Comparison of ENCODE assay signal across 29 mouse cellular contexts in the genomic region with DNA sequence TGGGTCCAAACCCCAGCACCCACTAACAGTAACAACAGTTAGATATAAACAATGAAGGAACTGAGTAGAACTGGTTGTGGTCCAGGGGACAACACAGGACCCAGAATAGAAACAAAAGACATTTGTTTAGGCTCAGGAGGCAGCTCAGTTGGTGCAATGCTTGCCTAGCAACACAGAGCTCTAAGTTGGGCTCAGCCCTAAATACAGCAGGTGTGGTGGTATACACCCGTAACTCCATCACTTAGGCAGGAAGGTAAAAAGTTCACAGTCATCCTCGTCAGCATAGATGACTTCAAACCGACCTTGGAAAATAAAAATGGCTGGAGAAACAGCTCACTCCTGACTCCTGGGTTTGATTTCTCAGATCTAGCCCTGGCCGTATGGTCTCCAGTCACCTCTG. TPM values are rescaled to one million over a fixed set of nuclear protein-coding genes. Genes with fewer than 3 reads are reported as not detected.
DNase-seq lines count a peak whose midpoint lies in the region.
"Had no signal": no experiment of that assay in that cellular context is flagged by ENCODE, and none has a peak within 500 bp of the region (broad histone marks: within the 10 kb centered on the region; RNA-seq: fewer than 3 reads in every experiment).

No protein-coding gene starts in this region.

- no peaks in the 10 kb centered on the region for H3K9me3 ChIP-seq in heart, embryonic 10.5 days
- H3K9me3 ChIP-seq: embryonic facial prominence, embryonic 13.5 days; embryonic facial prominence, embryonic 15.5 days; forebrain, embryonic 10.5 days; forebrain, embryonic 12.5 days; G1E had no signal

- no peak for DNase-seq in heart, embryonic 10.5 days (ENCODE audit: low spot score)
- no peak for DNase-seq in heart, postnatal 14 days
- DNase-seq in A20 (ENCODE audit: low read depth, low spot score) (peak; percentile 15), R1 (ENCODE audit: low read depth, low spot score) (peak; percentile 87)
- DNase-seq in embryo, embryonic 10 days (ENCODE audit: low spot score) = no peak
- DNase-seq in ovary, adult 18-20 months (ENCODE audit: low spot score) = no peak
- DNase-seq: adrenal gland, adult 8-10 months; adrenal gland, postnatal 14 days; adrenal gland, postnatal 36 days; cerebellum, adult 11-12 months; cerebellum, adult 2 months; cerebellum, adult 9-10 months; cerebellum, postnatal 10 days; cerebellum, postnatal 25 days; embryo, embryonic 11 days had no signal

- WGBS in heart, embryonic 10.5 days = 68% methylated on average over 4 of the region's 4 CpGs

- peaks cover 15% of the 10 kb centered on the region for H3K4me1 ChIP-seq in heart, embryonic 10.5 days

- H3K27me3 ChIP-seq in heart, embryonic 10.5 days (ENCODE audit: insufficient read depth, poor library complexity, severe bottlenecking) = peaks cover 8% of the 10 kb centered on the region; the same call in 1 of the 2 replicates
- H3K27me3 ChIP-seq: embryonic facial prominence, embryonic 13.5 days; embryonic facial prominence, embryonic 15.5 days; Patski had no signal

- no peaks in the 10 kb centered on the region for H3K36me3 ChIP-seq in heart, embryonic 10.5 days
- H3K36me3 ChIP-seq: embryonic facial prominence, embryonic 13.5 days; embryonic facial prominence, embryonic 15.5 days; forebrain, embryonic 10.5 days; forebrain, embryonic 12.5 days; G1E had no signal

- intact Hi-C loops in heart, postnatal 14 days (cut with DNase I) = no loop called here

- H3K27ac ChIP-seq in heart, embryonic 10.5 days = 0 out of 2 replicates have a peak overlapping the region, but pooled peaks have one; percentile 25
- H3K27ac ChIP-seq: embryonic facial prominence, embryonic 13.5 days; embryonic facial prominence, embryonic 15.5 days; forebrain, embryonic 10.5 days; forebrain, embryonic 12.5 days had no signal

- H3K4me3 ChIP-seq in heart, embryonic 10.5 days = no peak overlapping the region
- H3K4me3 ChIP-seq: embryonic facial prominence, embryonic 13.5 days; embryonic facial prominence, embryonic 15.5 days; erythroblast, embryonic 14.5 days; forebrain, embryonic 10.5 days; forebrain, embryonic 12.5 days had no signal

RNA-seq across cellular contexts. Expression of a gene that starts 55.8 kb away (rescaled TPM):
- not detected in 2 replicates for polyA plus RNA-seq in heart, embryonic 10.5 days (2016; fragmentation: Nextera tagmentation; extraction: Ambion mirVana)
- not detected for total RNA-seq in heart, postnatal 14 days (2021)
- total RNA-seq: adrenal gland, postnatal 14 days had no signal
- polyA plus RNA-seq: activated CD4-positive, CD25-positive, alpha-beta regulatory T cell, adult 4 months; C2C12; cerebellum, adult 2 months; cortical plate, adult 2 months; embryonic facial prominence, embryonic 11.5 days; embryonic facial prominence, embryonic 13.5 days; embryonic facial prominence, embryonic 15.5 days; erythroblast, embryonic 14.5 days; forebrain, embryonic 12.5 days; forebrain, embryonic 14.5 days; forebrain, embryonic 16.5 days; frontal cortex, adult 2 months; G1E; Patski had no signal

Comparison
In these comparisons a context has a peak if more than half of its experiments do, and no peak if none do; other contexts are left out.
1. DNase-seq: peak in A20 (single experiment) and R1 (single experiment); none in heart, embryonic 10.5 days (single experiment), heart, postnatal 14 days (0 of 2), embryo, embryonic 10 days (single experiment) and ovary, adult 18-20 months (single experiment).